Mouse (Mus musculus) megakaryocyte-erythroid progenitor cell, adult 5-6 weeks (primary cell): ENCODE results near the gene Serpina1a. TPM values are rescaled to one million over a fixed set of nuclear protein-coding genes. Genes with fewer than 3 reads are reported as not detected.
"Not testable (repeated sequence)": the region's sequence is repeated elsewhere in the genome, so short reads cannot be mapped to it uniquely, and the experiment has no call there.

Experiments used
- ATAC-seq: replicated peaks from 2 replicates; pipeline ENCODE4 v1.8.0; 2016; ENCODE audit warnings: mild to moderate bottlenecking, inconsistent platforms; ENCODE audit not compliant: severe bottlenecking, poor library complexity, low FRiP score, low TSS enrichment
- total RNA-seq, 2 experiments: library from RNA; stranded (forward) in 1 of 2; stranded (reverse) in 1 of 2; fragments of 200-1000, 215-1000 nt in 1 of 2; fragments of >200 nt in 1 of 2; fragmentation: Nextera tagmentation in 1 of 2; gene quantifications; 2 replicates each; pipeline ENCODE4 v1.2.3; 2014 to 2017

The Serpina1a gene
- not detected in 2 replicates for total RNA-seq (2014; fragmentation: Nextera tagmentation)
- total RNA-seq (2017) = not detected in 2 replicates

DNA sequence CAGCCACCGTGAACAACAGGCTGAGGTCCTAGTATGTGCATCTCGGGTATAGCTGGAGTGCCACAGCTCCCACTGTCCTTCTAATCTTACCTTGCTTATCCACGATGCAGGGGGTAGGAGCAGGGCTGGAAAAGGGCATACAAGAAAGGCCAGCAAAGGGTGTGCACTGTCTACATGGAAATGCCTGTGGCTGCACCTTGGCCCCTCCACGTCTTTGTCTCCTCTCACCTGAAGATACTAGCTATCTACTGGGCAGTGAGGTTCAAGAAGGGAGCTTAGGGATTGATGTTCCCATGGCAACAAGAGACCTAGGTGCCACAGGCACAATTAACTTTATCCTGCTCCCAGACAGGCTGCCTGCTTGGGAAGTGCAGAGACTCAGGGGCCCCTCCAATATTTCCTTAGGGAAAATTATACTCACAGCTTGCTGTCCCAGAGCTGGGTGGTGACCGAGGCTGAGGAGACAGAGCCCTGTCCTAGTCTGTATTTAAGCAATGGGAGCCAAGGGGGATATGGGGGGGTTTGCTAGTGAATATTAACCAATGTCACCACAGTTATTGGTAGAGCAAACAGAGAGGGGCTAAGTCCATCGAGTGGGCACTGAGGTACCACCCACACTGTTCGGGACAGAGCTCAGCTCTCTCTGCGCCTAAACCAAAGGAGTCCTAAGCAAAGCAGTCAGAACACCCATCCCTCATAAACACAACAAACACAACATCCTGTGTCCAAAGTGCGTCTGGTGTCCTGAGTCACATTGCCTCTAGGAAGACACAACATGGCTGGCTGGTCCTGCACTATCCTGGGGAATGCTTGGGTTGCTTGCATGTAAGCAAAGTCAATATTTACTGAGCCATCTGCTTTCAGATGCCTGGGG is at the start of gene Serpina1a:
Gene Serpina1a, minus strand, starts transcription at position 462 of the 874 bp plus-strand sequence.
- ATAC-seq = not testable (repeated sequence)

DNA sequence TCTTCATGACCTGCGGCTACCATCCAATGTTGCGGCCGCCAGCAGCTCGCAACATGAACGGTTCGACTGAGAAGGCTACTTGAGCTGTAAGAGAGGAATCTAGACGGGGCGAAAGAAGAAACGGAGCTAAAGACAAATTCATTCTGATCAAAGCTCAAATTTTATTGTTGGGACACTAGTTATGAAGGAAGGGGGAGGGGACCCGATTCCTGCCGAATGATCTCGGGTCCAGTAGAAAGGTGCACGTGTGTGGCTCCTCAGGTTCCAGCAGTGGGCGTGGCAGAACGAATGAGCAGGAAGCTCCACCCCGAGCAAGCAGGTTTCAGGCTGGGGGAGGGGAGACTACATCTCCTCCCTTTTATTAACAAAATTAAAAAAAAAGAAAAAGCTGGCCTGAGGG is 45.8 kb upstream of the Serpina1a start:
- ATAC-seq = not testable (repeated sequence)

DNA sequence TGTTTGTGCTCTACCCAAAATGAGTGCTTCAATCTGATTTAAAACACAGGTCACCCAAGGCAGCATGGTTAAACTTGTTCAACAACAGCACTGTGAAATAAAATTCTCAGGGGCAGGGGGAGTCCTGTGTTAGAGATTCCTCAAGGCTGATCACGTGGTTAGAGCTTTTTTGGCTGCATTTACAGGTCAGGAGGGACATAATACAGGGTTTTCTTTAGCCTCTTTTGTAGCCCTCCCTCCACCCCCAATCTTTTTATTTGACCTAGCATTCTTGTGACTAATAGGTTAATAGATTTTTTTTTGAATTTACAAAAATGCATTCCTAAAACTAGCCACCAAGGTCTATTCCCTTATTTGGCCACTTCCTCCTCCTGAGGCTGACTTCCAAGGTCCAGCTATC is 44.4 kb upstream of the Serpina1a start:
- ATAC-seq = not testable (repeated sequence)

DNA sequence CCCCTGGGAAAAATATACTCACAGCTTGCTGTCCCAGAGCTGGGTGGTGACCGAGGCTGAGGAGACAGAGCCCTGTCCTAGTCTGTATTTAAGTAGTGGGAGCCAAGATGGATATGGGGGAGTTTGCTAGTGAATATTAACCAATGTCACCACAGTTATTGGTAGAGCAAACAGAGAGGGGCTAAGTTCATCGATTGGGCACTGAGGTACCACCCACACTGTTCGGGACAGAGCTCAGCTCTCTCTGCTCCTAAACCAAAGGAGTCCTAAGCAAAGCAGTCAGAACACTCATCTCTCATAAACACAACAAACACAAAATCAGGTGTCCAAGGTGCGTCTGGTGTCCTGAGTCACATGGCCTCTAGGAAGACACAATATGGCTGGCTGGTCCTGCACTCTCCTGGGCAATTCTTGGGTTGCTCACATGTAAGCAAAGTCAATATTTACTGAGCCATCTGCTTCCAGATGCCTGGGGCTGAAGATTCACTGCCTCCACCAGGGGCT is 41.5 kb upstream of the Serpina1a start, which contains the start of gene Serpina1c:
Gene Serpina1c, minus strand, starts transcription at position 51 of the 504 bp plus-strand sequence.
- ATAC-seq = not testable (repeated sequence)

DNA sequence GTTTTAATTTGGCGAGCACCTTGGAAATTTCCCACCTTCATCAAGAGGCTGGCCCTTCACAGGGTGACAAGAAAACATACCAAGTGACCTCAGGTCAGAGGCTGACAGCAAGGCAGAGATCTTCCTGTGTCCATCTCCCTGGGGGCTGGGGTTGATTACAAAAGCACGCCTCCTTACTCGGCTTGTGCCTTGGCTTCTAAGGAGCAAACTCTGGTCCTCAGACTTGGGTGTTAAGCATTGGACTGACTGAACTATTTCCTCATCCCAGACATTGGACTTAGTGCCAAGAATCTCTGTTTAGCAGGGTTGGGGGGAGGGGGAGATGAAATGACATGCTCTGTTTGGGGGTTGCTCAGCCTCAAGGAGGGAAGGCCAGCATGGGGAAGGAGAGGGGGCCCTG is 38.6 kb upstream of the Serpina1a start:
- not testable (repeated sequence) for ATAC-seq

DNA sequence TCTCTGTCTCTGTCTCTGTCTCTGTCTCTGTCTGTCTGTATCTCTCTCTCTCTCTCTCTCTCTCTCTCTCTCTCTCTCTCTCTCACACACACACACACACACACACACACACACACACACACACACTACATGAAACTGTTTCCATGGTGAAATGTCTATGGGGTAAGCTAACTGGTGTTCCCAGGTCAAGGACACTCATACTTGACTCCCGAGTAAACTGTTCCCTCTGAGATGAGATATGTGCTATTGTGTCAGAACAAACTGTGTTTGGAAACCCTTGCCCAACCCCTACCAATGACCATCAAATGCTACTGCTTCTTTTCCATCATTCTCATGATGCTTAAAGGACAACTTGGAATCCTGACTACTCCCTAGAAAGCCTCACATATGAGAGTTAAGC is 3.5 kb upstream of the Serpina1a start:
- not testable (repeated sequence) for ATAC-seq

DNA sequence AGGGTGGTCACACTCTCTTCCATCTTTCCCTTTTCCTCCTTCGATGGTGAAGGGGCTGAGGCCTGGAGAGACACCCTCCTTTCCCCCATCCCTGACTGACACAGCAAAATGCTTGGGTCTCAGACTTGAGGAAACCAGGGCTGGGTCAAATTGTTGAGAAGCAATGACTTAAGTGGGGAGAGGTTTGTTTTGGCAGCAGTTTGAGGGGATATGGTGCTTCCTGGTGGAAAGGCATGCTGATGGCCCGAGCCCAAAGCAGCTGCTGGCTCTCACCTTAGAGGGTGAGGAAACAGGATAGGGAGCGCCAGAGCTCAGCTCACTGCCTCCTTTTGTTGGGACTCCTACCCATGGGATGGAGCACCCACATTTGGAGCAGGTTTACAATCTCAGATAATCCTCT is 2.4 kb downstream of the Serpina1a start:
- no peak for ATAC-seq

DNA sequence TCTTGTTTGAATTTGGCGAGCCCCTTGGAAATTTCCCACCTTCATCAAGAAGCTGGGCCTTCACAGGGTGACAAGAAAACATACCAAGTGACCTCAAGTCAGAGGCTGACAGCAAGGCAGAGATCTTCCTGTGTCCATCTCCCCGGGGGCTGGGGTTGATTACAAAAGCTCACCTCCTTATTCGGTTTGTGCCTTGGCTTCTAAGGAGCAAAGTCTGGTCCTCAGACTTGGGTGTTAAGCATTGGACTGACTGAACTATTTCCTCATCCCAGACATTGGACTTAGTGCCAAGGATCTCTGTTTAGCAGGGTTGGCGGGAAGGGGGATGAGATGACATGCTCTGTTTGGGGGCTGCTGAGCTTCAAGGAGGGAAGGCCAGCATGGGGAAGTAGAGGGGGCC is 2.8 kb downstream of the Serpina1a start:
- ATAC-seq = not testable (repeated sequence)

DNA sequence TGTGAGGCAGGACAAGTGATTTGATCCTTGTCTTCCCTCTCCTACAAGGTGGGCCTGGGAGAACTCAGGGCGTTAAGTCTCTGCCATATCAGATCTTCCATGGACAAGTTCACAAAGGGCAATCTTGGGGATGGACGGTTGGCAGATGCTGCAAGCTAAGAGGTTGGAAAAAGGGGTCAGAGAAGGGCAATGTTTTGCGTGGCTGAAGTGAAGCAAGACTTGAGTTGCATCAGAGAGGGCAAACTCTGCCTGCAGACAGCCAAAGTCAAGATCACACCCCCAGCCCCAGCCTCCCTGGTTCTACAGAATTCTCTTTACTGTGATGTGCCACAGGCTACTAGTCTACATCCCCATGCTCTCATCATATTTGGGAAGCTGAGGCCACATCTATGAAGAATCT is 3.8 kb downstream of the Serpina1a start:
- not testable (repeated sequence) for ATAC-seq

DNA sequence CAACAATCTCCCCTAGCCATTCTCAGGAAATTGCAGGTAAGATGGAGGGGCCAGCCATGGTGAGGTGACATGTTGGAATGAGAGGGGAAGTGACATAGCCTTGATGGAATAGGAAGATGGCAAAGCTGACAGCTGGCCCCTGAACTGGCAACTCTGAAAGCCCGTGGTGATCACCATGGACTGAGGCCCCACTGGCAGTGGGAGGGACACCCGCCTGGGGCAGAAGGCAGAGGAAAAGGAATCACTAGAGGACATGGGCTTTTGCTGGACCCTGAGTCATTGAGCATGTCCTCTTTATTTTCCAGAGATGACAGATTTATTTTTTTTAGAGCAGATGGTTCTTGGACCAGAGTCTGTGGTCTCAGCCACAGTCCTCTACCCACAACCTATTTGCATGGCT is 10.3 kb downstream of the Serpina1a start:
- not testable (repeated sequence) for ATAC-seq

DNA sequence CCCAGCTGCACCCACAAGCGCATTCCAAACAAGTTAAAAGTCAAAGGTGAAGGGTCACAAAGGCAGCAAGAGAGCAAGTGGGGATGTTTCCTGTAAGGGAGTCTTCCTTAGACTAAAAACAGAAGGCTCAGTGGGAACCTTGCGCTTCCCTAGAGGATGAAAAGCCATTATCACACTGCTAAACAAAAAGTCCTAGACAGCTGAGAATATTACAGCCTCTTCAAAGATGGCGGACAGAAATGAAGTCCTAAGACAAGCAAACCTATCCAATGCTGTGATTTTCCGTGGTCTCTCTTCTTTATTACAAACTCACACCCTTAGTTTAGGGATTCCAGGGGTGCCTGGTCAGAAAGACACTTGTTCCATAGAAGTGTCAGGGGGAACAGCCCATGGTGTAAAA is 33.1 kb downstream of the Serpina1a start, which contains the start of gene Serpina1b:
Gene Serpina1b, minus strand, starts transcription at position 101 of the 400 bp plus-strand sequence.
- ATAC-seq = not testable (repeated sequence)

DNA sequence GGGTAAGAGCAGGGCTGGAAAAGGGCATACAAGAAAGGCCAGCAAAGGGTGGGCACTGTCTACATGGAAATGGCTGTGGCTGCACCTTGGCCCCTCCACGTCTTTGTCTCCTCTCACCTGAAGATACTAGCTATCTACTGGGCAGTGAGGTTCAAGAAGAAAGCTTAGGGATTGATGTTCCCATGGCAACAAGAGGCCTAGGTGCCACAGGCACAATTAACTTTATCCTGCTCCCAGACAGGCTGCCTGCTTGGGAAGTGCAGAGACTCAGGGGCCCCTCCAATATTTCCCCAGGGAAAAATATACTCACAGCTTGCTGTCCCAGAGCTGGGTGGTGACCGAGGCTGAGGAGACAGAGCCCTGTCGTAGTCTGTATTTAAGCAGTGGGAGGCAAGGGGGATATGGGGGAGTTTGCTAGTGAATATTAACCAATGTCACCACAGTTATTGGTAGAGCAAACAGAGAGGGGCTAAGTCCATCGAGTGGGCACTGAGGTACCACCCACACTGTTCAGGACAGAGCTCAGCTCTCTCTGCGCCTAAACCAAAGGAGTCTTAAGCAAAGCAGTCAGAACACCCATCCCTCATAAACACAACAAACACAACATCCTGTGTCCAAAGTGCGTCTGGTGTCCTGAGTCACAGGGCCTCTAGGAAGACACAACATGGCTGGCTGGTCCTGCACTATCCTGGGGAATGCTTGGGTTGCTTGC is 35.5 kb downstream of the Serpina1a start:
- not testable (repeated sequence) for ATAC-seq

DNA sequence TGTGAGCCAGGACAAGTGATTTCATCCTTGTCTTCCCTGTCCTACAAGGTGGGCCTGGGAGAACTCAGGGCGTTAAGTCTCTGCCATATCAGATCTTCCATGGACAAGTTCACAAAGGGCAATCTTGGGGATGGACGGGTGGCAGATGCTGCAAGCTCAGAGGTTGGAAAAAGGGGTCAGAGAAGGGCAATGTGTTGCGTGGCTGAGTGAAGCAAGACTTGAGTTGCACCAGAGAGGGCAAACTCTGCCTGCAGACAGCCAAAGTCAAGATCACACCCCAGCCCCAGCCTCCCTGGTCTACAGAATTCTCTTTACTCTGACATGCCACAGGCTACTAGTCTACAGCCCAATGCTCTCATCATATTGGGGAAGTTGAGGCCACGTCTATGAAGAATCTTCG is 39.5 kb downstream of the Serpina1a start:
- not testable (repeated sequence) for ATAC-seq

Other genes starting within 250 kb of the Serpina1a start
- not detected in 2 replicates for gene Serpina10, start 232.1 kb downstream of the Serpina1a start, total RNA-seq (2014; fragmentation: Nextera tagmentation)
- gene Serpina10, start 232.1 kb downstream of the Serpina1a start, total RNA-seq (2017) = not detected in 2 replicates
- not detected in 2 replicates for gene Serpina6, start 206.3 kb downstream of the Serpina1a start, total RNA-seq (2014; fragmentation: Nextera tagmentation)
- not detected in 2 replicates for gene Serpina6, start 206.3 kb downstream of the Serpina1a start, total RNA-seq (2017)
- gene Serpina16, start 187.4 kb downstream of the Serpina1a start, total RNA-seq (2014; fragmentation: Nextera tagmentation) = not detected in 2 replicates
- gene Serpina16, start 187.4 kb downstream of the Serpina1a start, total RNA-seq (2017) = not detected in 2 replicates
- not detected in 2 replicates for gene Serpina1f, start 168.0 kb downstream of the Serpina1a start, total RNA-seq (2014; fragmentation: Nextera tagmentation)
- not detected in 2 replicates for gene Serpina1f, start 168.0 kb downstream of the Serpina1a start, total RNA-seq (2017)
- not detected in 2 replicates for gene Serpina1d, start 90.0 kb downstream of the Serpina1a start, total RNA-seq (2014; fragmentation: Nextera tagmentation)
- gene Serpina1d, start 90.0 kb downstream of the Serpina1a start, total RNA-seq (2017) = not detected in 2 replicates
- not detected in 2 replicates for gene Serpina1b, start 33.2 kb downstream of the Serpina1a start, total RNA-seq (2014; fragmentation: Nextera tagmentation)
- gene Serpina1b, start 33.2 kb downstream of the Serpina1a start, total RNA-seq (2017) = not detected in 2 replicates
- not detected in 2 replicates for gene Serpina1c, start 41.3 kb upstream of the Serpina1a start, total RNA-seq (2014; fragmentation: Nextera tagmentation)
- gene Serpina1c, start 41.3 kb upstream of the Serpina1a start, total RNA-seq (2017) = not detected in 2 replicates
- gene Serpina1e, start 95.4 kb upstream of the Serpina1a start, total RNA-seq (2014; fragmentation: Nextera tagmentation) = not detected in 2 replicates
- gene Serpina1e, start 95.4 kb upstream of the Serpina1a start, total RNA-seq (2017) = not detected in 2 replicates
- not detected in 2 replicates for gene Serpina11, start 126.4 kb upstream of the Serpina1a start, total RNA-seq (2014; fragmentation: Nextera tagmentation)
- gene Serpina11, start 126.4 kb upstream of the Serpina1a start, total RNA-seq (2017) = not detected in 2 replicates
- not detected in 2 replicates for gene Serpina9, start 150.2 kb upstream of the Serpina1a start, total RNA-seq (2014; fragmentation: Nextera tagmentation)
- not detected in 2 replicates for gene Serpina9, start 150.2 kb upstream of the Serpina1a start, total RNA-seq (2017)
- not detected in 2 replicates for gene Serpina12, start 180.9 kb upstream of the Serpina1a start, total RNA-seq (2014; fragmentation: Nextera tagmentation)
- 0.28 TPM in 1 of 2 replicates, not detected in the other for gene Serpina12, start 180.9 kb upstream of the Serpina1a start, total RNA-seq (2017)
- gene Serpina5, start 237.6 kb upstream of the Serpina1a start, total RNA-seq (2014; fragmentation: Nextera tagmentation) = not detected in 2 replicates
- gene Serpina5, start 237.6 kb upstream of the Serpina1a start, total RNA-seq (2017) = not detected in 2 replicates
- not detected in 2 replicates for gene Serpina3a, start 249.2 kb upstream of the Serpina1a start, total RNA-seq (2014; fragmentation: Nextera tagmentation)
- gene Serpina3a, start 249.2 kb upstream of the Serpina1a start, total RNA-seq (2017) = not detected in 2 replicates